Mouse (Mus musculus): Measurements from ENCODE around the gene Keg1.

The Keg1 gene

DNA sequence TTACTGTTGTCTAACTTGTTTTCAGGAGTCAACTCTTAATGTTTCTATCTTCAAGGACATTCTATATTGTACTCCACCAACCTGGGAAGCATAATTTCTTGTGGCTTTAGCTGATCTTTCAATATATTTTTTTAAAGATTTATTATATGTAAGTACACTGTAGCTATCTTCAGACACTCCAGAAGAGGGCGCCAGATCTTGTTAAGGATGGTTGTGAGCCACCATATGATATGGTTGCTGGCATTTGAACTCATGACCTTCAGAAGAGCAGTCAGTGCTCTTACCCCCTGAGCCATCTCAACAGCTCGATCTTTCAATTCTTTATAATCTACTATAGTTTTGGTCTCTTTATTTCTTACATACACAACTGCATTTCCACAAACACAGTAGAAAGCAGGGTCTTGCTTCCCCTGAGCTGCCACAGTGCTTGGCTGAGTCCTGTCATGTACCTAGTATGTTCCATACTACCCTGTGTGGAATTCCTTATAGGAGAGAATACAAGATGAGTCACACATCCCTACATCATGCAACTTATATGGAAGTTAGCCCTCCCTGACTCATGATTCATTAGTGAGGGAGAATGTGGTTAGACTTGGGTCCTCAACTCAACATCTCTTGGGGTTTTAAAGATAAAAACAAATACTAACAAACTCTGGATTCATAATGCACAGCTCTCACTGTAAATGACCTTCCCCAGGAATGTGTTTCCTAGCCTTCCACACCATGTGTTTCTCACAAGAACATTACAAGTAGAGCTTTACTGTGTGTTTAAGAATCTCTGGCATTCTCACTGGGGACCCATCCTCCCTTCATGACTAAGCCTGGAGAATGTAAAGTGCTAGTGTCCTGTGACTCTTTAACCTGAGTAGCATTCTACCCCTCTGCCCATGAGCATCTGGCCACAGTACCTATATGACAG is 66.9 kb downstream of the Keg1 start:
- no peak for DNase-seq (ENCODE audit: low spot score)

DNA sequence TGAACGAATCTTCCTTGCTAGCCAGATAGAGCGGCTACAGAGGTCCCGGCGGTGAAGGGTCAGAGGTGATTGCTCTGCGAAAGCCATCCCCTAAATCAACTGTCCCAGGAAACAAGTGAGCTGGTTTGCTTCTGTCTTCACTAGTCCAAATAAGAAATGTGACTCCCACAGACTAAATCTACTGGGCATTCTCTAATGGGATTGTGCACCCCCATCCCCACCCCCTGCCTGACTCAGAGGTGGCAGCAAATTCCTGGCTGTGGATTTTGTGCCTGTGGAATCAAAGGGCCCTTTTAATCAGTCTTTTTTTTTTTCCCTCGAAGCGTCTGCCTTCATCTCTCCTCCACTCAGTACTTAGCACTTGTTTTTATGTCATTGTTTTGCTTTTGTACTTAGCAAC is 69.7 kb downstream of the Keg1 start, which contains the start of gene Cntf:
Gene Cntf, minus strand, starts transcription at position 325 of the 400 bp plus-strand sequence.
- DNase-seq (ENCODE audit: low spot score): no peak
